8 mouse cellular contexts compared by ENCODE assay signal in genomic region chr5:149428347-149428746, GRCm38 (mm10). TPM values are rescaled to one million over a fixed set of nuclear protein-coding genes. Genes with fewer than 3 reads are reported as not detected.
DNase-seq lines count a peak whose midpoint lies in the region; ATAC-seq and TF ChIP-seq lines count a peak whose summit lies in the region.

No protein-coding gene starts in this region.

- peak overlapping the region; percentile 56 to 67 for H3K27ac ChIP-seq in heart, embryonic 14.5 days (replicated peaks in 1 of 2; ENCODE audit: control insufficient read depth in 1 of 2, insufficient read depth in 1 of 2, low read depth in 2 of 2, low read length in 2 of 2)
- no peak overlapping the region for H3K27ac ChIP-seq in heart, adult 2 months
- peak overlapping the region; percentile 59 for H3K27ac ChIP-seq in hindbrain, embryonic 16.5 days (ENCODE audit: low read depth, low read length)
- peak overlapping the region; percentile 71 for H3K27ac ChIP-seq in midbrain, embryonic 11.5 days (ENCODE audit: low read depth, low read length)

- peak overlapping the region; percentile 9; the same call in 1 of the 2 replicates for H3K9ac ChIP-seq in heart, embryonic 14.5 days (ENCODE audit: low read length)
- H3K9ac ChIP-seq in heart, adult 2 months (ENCODE audit: low read depth, low read length) = no peak overlapping the region
- H3K9ac ChIP-seq in hindbrain, embryonic 16.5 days (ENCODE audit: low read depth, low read length) = peak overlapping the region; percentile 35; the same call in 1 of the 2 replicates
- peak overlapping the region; percentile 1; the same call in 1 of the 2 replicates for H3K9ac ChIP-seq in midbrain, embryonic 11.5 days (ENCODE audit: low read length)

- H3K36me3 ChIP-seq in heart, embryonic 14.5 days (ENCODE audit: control insufficient read depth, insufficient read depth, low read length) = no peaks in the 10 kb centered on the region
- no peaks in the 10 kb centered on the region for H3K36me3 ChIP-seq in heart, adult 2 months (ENCODE audit: control insufficient read depth, insufficient read depth, low read length)
- H3K36me3 ChIP-seq in hindbrain, embryonic 16.5 days (ENCODE audit: control insufficient read depth, insufficient read depth, low read length) = no peaks in the 10 kb centered on the region
- H3K36me3 ChIP-seq in midbrain, embryonic 11.5 days (ENCODE audit: control insufficient read depth, insufficient read depth, low read length) = no peaks in the 10 kb centered on the region

- H3K4me2 ChIP-seq in heart, embryonic 14.5 days (ENCODE audit: low read length) = peak overlapping the region; percentile 47
- H3K4me2 ChIP-seq in hindbrain, embryonic 16.5 days (ENCODE audit: low read length) = peak overlapping the region; percentile 15; the same call in 1 of the 2 replicates
- H3K4me2 ChIP-seq in midbrain, embryonic 11.5 days = no peak overlapping the region

- WGBS in heart, embryonic 14.5 days = 3% methylated on average over 5 of the region's 6 CpGs
- WGBS in heart, adult 2 months = 10% methylated on average over 6 of the region's 6 CpGs
- WGBS in hindbrain, embryonic 16.5 days = 11% methylated on average over 6 of the region's 6 CpGs
- 3% methylated on average over 6 of the region's 6 CpGs for WGBS in midbrain, embryonic 11.5 days

- intact Hi-C loops in heart, adult 2 months (cut with DNase I) = no loop called here

- no peak for TF ChIP-seq EP300 in heart, adult 2 months (IDR thresholded peaks at IDR 0.05; ENCODE audit: insufficient read depth, low read depth, low read length)

- no peak for TF ChIP-seq POLR2A in heart, adult 2 months (IDR thresholded peaks at IDR 0.05; ENCODE audit: insufficient read depth, low read depth, low read length)

- ATAC-seq in heart, embryonic 14.5 days (ENCODE audit: insufficient number of reproducible peaks, insufficient read depth, low FRiP score, low read depth) = peak; percentile 72; the same call in 1 of the 2 replicates
- peak; percentile 96 for ATAC-seq in common myeloid progenitor, adult 5-6 weeks (replicated peaks; ENCODE audit: low read depth, poor library complexity, severe bottlenecking)
- peak; percentile 84 for ATAC-seq in hindbrain, embryonic 16.5 days
- peak; percentile 93 for ATAC-seq in midbrain, embryonic 11.5 days (ENCODE audit: low FRiP score)

- H3K4me1 ChIP-seq in heart, embryonic 14.5 days (ENCODE audit: control insufficient read depth in 2 of 2, insufficient read depth in 2 of 2, low read length in 2 of 2) = peaks cover 14 to 17% of the 10 kb centered on the region in 2 experiments
- no peaks in the 10 kb centered on the region for H3K4me1 ChIP-seq in heart, adult 2 months (ENCODE audit: control insufficient read depth, insufficient read depth, low read length)
- peaks cover 12% of the 10 kb centered on the region for H3K4me1 ChIP-seq in hindbrain, embryonic 16.5 days (ENCODE audit: control insufficient read depth, insufficient read depth, low read depth, low read length)
- peaks cover 14% of the 10 kb centered on the region for H3K4me1 ChIP-seq in midbrain, embryonic 11.5 days (ENCODE audit: control insufficient read depth, insufficient read depth, low read length)

- TF ChIP-seq CTCF in heart, adult 2 months (IDR thresholded peaks at IDR 0.05) = no peak

- H3K79me2 ChIP-seq in heart, adult 2 months (replicated peaks; ENCODE audit: control insufficient read depth, insufficient read depth, low read length) = no peaks in the 10 kb centered on the region

- DNase-seq in heart, adult 2 months = no peak
- DNase-seq in midbrain, embryonic 11.5 days (ENCODE audit: low spot score, missing footprints) = peak; percentile 92
- DNase-seq in thymus, postnatal 0 days (ENCODE audit: low spot score) = peak; percentile 92
- DNase-seq in right cerebral cortex, adult 2 months (ENCODE audit: low spot score in 2 of 2) = no peak
- no peak for DNase-seq in ovary, postnatal 14 days (ENCODE audit: low spot score)

- H3K27me3 ChIP-seq in heart, embryonic 14.5 days (ENCODE audit: control insufficient read depth, insufficient read depth, low read length) = no peaks in the 10 kb centered on the region
- no peaks in the 10 kb centered on the region for H3K27me3 ChIP-seq in heart, adult 2 months (ENCODE audit: control insufficient read depth, insufficient read depth, low read length)
- H3K27me3 ChIP-seq in hindbrain, embryonic 16.5 days (replicated peaks; ENCODE audit: control insufficient read depth, insufficient read depth, low read length) = no peaks in the 10 kb centered on the region
- no peaks in the 10 kb centered on the region for H3K27me3 ChIP-seq in midbrain, embryonic 11.5 days (ENCODE audit: control insufficient read depth, insufficient read depth, low read length)

- no peaks in the 10 kb centered on the region for H3K9me3 ChIP-seq in heart, embryonic 14.5 days (ENCODE audit: control insufficient read depth, low read length)
- no peaks in the 10 kb centered on the region for H3K9me3 ChIP-seq in hindbrain, embryonic 16.5 days (ENCODE audit: control insufficient read depth, low read length)
- no peaks in the 10 kb centered on the region for H3K9me3 ChIP-seq in midbrain, embryonic 11.5 days (ENCODE audit: control insufficient read depth, low read length)

- H3K4me3 ChIP-seq in heart, embryonic 14.5 days (ENCODE audit: control insufficient read depth in 1 of 2, insufficient read depth in 1 of 2, low read depth in 1 of 2, low read length in 2 of 2) = peak overlapping the region in 1 of 2 experiments; percentile 8; a peak in 1 of 4 replicates
- H3K4me3 ChIP-seq in heart, adult 2 months = no peak overlapping the region
- H3K4me3 ChIP-seq in hindbrain, embryonic 16.5 days (ENCODE audit: low read length) = no peak overlapping the region
- no peak overlapping the region for H3K4me3 ChIP-seq in midbrain, embryonic 11.5 days (ENCODE audit: low read depth, low read length)

RNA-seq across cellular contexts. Expression of gene Tex26, which starts 11.1 kb away (rescaled TPM):
- polyA plus RNA-seq in heart, embryonic 14.5 days (2014; fragmentation: Nextera tagmentation; extraction: Ambion mirVana) = 0.46 and 0.71 TPM in 2 replicates
- not detected for total RNA-seq in heart, adult 2 months (2021)
- not detected in 2 replicates for polyA plus RNA-seq in heart, adult 2 months (2012; rRNA removed)
- 2.1 TPM in 1 of 2 replicates, not detected in the other for total RNA-seq in common myeloid progenitor, adult 5-6 weeks (2017)
- polyA plus RNA-seq in hindbrain, embryonic 16.5 days (2015; fragmentation: Nextera tagmentation; extraction: Ambion mirVana) = 0.82 and 1.4 TPM in 2 replicates
- polyA plus RNA-seq in midbrain, embryonic 11.5 days (2014; fragmentation: Nextera tagmentation; extraction: Ambion mirVana) = 1.2 and 1.5 TPM in 2 replicates
- polyA plus RNA-seq in thymus, postnatal 0 days (2015; fragmentation: Nextera tagmentation; extraction: Ambion mirVana) = 0.44 and 0.91 TPM in 2 replicates

RNA-seq across cellular contexts. Expression of gene Medag, which starts 16.8 kb away (rescaled TPM):
- 2.2 TPM in 2 replicates for polyA plus RNA-seq in heart, embryonic 14.5 days (2014; fragmentation: Nextera tagmentation; extraction: Ambion mirVana)
- 10 to 100 TPM; 12.3 to 12.5 TPM for total RNA-seq in heart, adult 2 months (2021)
- polyA plus RNA-seq in heart, adult 2 months (2012; rRNA removed) = 6.7 and 10.9 TPM in 2 replicates
- 0.39 TPM in 1 of 2 replicates, not detected in the other for total RNA-seq in common myeloid progenitor, adult 5-6 weeks (2017)
- 6.4 and 6.5 TPM in 2 replicates for polyA plus RNA-seq in hindbrain, embryonic 16.5 days (2015; fragmentation: Nextera tagmentation; extraction: Ambion mirVana)
- polyA plus RNA-seq in midbrain, embryonic 11.5 days (2014; fragmentation: Nextera tagmentation; extraction: Ambion mirVana) = 0.51 and 0.66 TPM in 2 replicates
- 1.3 and 2.0 TPM in 2 replicates for polyA plus RNA-seq in thymus, postnatal 0 days (2015; fragmentation: Nextera tagmentation; extraction: Ambion mirVana)

Comparison
In these comparisons a context has a peak if more than half of its experiments do, and no peak if none do; other contexts are left out.
1. DNase-seq: peak in midbrain, embryonic 11.5 days (single experiment) and thymus, postnatal 0 days (single experiment); none in heart, adult 2 months (0 of 2), right cerebral cortex, adult 2 months (0 of 2) and ovary, postnatal 14 days (single experiment).
2. Peak in every context shown above with its lines, with median percentiles within 50 percentile points of each other: ATAC-seq.